Mouse (Mus musculus): ENCODE measurements around the gene Gm13124.
"Not testable (repeated sequence)": the region's sequence is repeated elsewhere in the genome, so short reads cannot be mapped to it uniquely, and the experiment has no call there.

The Gm13124 gene

DNA sequence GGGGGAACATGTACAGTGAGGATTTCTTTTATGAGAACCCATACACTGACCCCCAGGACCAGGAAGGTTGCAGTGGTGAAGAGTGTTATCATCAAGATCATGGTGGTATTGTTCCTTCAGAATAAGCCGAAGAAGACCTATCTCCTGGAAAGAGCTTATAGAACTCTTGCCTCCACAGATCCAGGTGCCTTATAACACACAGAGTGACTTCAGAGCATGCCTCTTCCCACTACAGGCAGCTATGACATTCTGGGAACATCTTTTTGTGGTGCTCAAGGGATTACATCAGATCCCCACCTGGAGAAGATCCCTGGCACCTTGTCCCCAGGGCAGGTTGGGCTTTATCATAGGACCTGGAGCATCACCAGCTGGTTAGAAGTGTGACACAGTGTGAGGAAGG lies at the start of gene Gm13124:
Gm13124 (minus strand) TSS at position 101 of the 400 bp plus-strand sequence.
- Histone ChIP-seq H3K9me3 (ENCODE audit: low read length) (no peaks in the 10 kb centered on the region), H3K27me3 (ENCODE audit: insufficient read depth, low read length) (no peaks in the 10 kb centered on the region), H3K4me1 (replicated peaks; ENCODE audit: low read depth, low read length) (no peaks in the 10 kb centered on the region), H3K4me3 (replicated peaks; ENCODE audit: low read length) (no peak within 1 kb of the TSS), H3K36me3 (ENCODE audit: insufficient read depth, low read length) (no peaks in the 10 kb centered on the region)
- TF ChIP-seq NANOG (IDR thresholded peaks at IDR 0.05; ENCODE audit: borderline replicate concordance, low read length) (no peak), POU5F1 (IDR thresholded peaks at IDR 0.05; ENCODE audit: borderline replicate concordance, low read length) (no peak), CTCF (conservative IDR thresholded peaks at IDR 0.05; ENCODE audit: low read length) (no peak)

- Histone ChIP-seq H3K36me3 (ENCODE audit: insufficient read depth, low read length) (no peaks in the 10 kb centered on the region), H3K9me3 (ENCODE audit: low read length) (no peaks in the 10 kb centered on the region), H3K4me3 (replicated peaks; ENCODE audit: low read length) (no peak overlapping the region), H3K4me1 (replicated peaks; ENCODE audit: low read depth, low read length) (no peaks in the 10 kb centered on the region), H3K27me3 (ENCODE audit: insufficient read depth, low read length) (no peaks in the 10 kb centered on the region)
- TF ChIP-seq POU5F1 (IDR thresholded peaks at IDR 0.05; ENCODE audit: borderline replicate concordance, low read length), result no peak
- no peak for TF ChIP-seq NANOG (IDR thresholded peaks at IDR 0.05; ENCODE audit: borderline replicate concordance, low read length)
- TF ChIP-seq CTCF (conservative IDR thresholded peaks at IDR 0.05; ENCODE audit: low read length), result no peak
Measured at GRCm38 (mm10) chr4:144614586-144614985, 49.7 kb upstream of the Gm13124 start.

GRCm38 (mm10) chr4:144613407-144613806 lies 48.5 kb upstream of the Gm13124 start, which contains the start of gene Aadacl4:
TSS of gene Aadacl4 (plus strand) at chr4:144613707.
- no peak for TF ChIP-seq CTCF (conservative IDR thresholded peaks at IDR 0.05; ENCODE audit: low read length)
- TF ChIP-seq POU5F1 (IDR thresholded peaks at IDR 0.05; ENCODE audit: borderline replicate concordance, low read length), result no peak
- TF ChIP-seq NANOG (IDR thresholded peaks at IDR 0.05; ENCODE audit: borderline replicate concordance, low read length), result no peak
- no peaks in the 10 kb centered on the region for H3K36me3 ChIP-seq (ENCODE audit: insufficient read depth, low read length)
- H3K9me3 ChIP-seq (ENCODE audit: low read length), result no peaks in the 10 kb centered on the region
- H3K4me3 ChIP-seq (replicated peaks; ENCODE audit: low read length), result no peak within 1 kb of the TSS
- H3K27me3 ChIP-seq (ENCODE audit: insufficient read depth, low read length), result no peaks in the 10 kb centered on the region
- H3K4me1 ChIP-seq (replicated peaks; ENCODE audit: low read depth, low read length), result no peaks in the 10 kb centered on the region

DNA sequence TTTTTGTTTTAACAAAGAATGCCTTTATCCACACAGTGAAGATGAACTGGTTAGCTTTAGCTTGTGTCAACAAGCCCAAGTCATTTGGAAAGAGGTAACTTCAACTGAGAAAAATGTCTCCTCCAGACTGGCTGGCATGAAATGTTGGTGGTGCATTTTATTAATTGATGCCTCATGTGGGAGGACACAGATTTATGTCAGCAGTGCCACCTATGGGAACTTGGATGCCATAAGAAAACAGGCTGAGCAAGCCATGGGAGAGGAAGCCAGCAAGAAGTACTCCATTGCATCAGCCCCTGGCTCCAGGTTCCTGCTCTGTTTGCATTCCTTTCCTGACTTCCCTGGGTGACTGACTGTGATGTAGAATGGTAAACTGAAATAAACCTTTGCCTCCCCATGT lies 27.9 kb upstream of the Gm13124 start:
- no peaks in the 10 kb centered on the region for H3K27me3 ChIP-seq (ENCODE audit: insufficient read depth, low read length)
- H3K9me3 ChIP-seq (ENCODE audit: low read length), result no peaks in the 10 kb centered on the region
- H3K4me1 ChIP-seq (replicated peaks; ENCODE audit: low read depth, low read length), result no peaks in the 10 kb centered on the region
- H3K36me3 ChIP-seq (ENCODE audit: insufficient read depth, low read length), result no peaks in the 10 kb centered on the region
- H3K4me3 ChIP-seq (replicated peaks; ENCODE audit: low read length), result no peak overlapping the region
- no peak for TF ChIP-seq POU5F1 (IDR thresholded peaks at IDR 0.05; ENCODE audit: borderline replicate concordance, low read length)
- TF ChIP-seq CTCF (conservative IDR thresholded peaks at IDR 0.05; ENCODE audit: low read length), result no peak
- TF ChIP-seq NANOG (IDR thresholded peaks at IDR 0.05; ENCODE audit: borderline replicate concordance, low read length), result no peak

GRCm38 (mm10) chr4:144586207-144586606 lies 21.3 kb upstream of the Gm13124 start:
- H3K36me3 ChIP-seq (ENCODE audit: insufficient read depth, low read length); H3K4me1 ChIP-seq (replicated peaks; ENCODE audit: low read depth, low read length); H3K4me3 ChIP-seq (replicated peaks; ENCODE audit: low read length); H3K9me3 ChIP-seq (ENCODE audit: low read length); H3K27me3 ChIP-seq (ENCODE audit: insufficient read depth, low read length): not testable (repeated sequence)

- Histone ChIP-seq H3K4me3 (replicated peaks; ENCODE audit: low read length) (no peak overlapping the region), H3K4me1 (replicated peaks; ENCODE audit: low read depth, low read length) (no peaks in the 10 kb centered on the region), H3K9me3 (ENCODE audit: low read length) (no peaks in the 10 kb centered on the region), H3K27me3 (ENCODE audit: insufficient read depth, low read length) (no peaks in the 10 kb centered on the region), H3K36me3 (ENCODE audit: insufficient read depth, low read length) (no peaks in the 10 kb centered on the region)
- TF ChIP-seq POU5F1 (IDR thresholded peaks at IDR 0.05; ENCODE audit: borderline replicate concordance, low read length) (no peak), NANOG (IDR thresholded peaks at IDR 0.05; ENCODE audit: borderline replicate concordance, low read length) (no peak), CTCF (conservative IDR thresholded peaks at IDR 0.05; ENCODE audit: low read length) (no peak)
Measured at GRCm38 (mm10) chr4:144567752-144568151, 2.8 kb upstream of the Gm13124 start.

- Histone ChIP-seq H3K4me1 (replicated peaks; ENCODE audit: low read depth, low read length) (no peaks in the 10 kb centered on the region), H3K36me3 (ENCODE audit: insufficient read depth, low read length) (no peaks in the 10 kb centered on the region), H3K4me3 (replicated peaks; ENCODE audit: low read length) (no peak overlapping the region), H3K9me3 (ENCODE audit: low read length) (no peaks in the 10 kb centered on the region), H3K27me3 (ENCODE audit: insufficient read depth, low read length) (no peaks in the 10 kb centered on the region)
- no peak for TF ChIP-seq CTCF (conservative IDR thresholded peaks at IDR 0.05; ENCODE audit: low read length)
- TF ChIP-seq NANOG (IDR thresholded peaks at IDR 0.05; ENCODE audit: borderline replicate concordance, low read length), result no peak
- no peak for TF ChIP-seq POU5F1 (IDR thresholded peaks at IDR 0.05; ENCODE audit: borderline replicate concordance, low read length)
Measured at GRCm38 (mm10) chr4:144561205-144561604, 3.7 kb downstream of the Gm13124 start.

GRCm38 (mm10) chr4:144559792-144560191 lies 5.1 kb downstream of the Gm13124 start:
- H3K36me3 ChIP-seq (ENCODE audit: insufficient read depth, low read length), result no peaks in the 10 kb centered on the region
- H3K4me3 ChIP-seq (replicated peaks; ENCODE audit: low read length), result no peak overlapping the region
- no peaks in the 10 kb centered on the region for H3K27me3 ChIP-seq (ENCODE audit: insufficient read depth, low read length)
- H3K9me3 ChIP-seq (ENCODE audit: low read length), result no peaks in the 10 kb centered on the region
- no peak for TF ChIP-seq POU5F1 (IDR thresholded peaks at IDR 0.05; ENCODE audit: borderline replicate concordance, low read length)
- TF ChIP-seq CTCF (conservative IDR thresholded peaks at IDR 0.05; ENCODE audit: low read length), result peak; percentile 50
- H3K4me1 ChIP-seq (replicated peaks; ENCODE audit: low read depth, low read length), result no peaks in the 10 kb centered on the region

GRCm38 (mm10) chr4:144551156-144551555 lies 13.8 kb downstream of the Gm13124 start:
- peak; percentile 100 for TF ChIP-seq CTCF (conservative IDR thresholded peaks at IDR 0.05; ENCODE audit: low read length)
- TF ChIP-seq POU5F1 (IDR thresholded peaks at IDR 0.05; ENCODE audit: borderline replicate concordance, low read length), result no peak
- TF ChIP-seq NANOG (IDR thresholded peaks at IDR 0.05; ENCODE audit: borderline replicate concordance, low read length), result no peak
- no peaks in the 10 kb centered on the region for H3K9me3 ChIP-seq (ENCODE audit: low read length)
- H3K36me3 ChIP-seq (ENCODE audit: insufficient read depth, low read length), result no peaks in the 10 kb centered on the region
- no peaks in the 10 kb centered on the region; the same call in 1 of the 2 replicates for H3K27me3 ChIP-seq (ENCODE audit: insufficient read depth, low read length)
- no peak overlapping the region for H3K4me3 ChIP-seq (replicated peaks; ENCODE audit: low read length)
- no peaks in the 10 kb centered on the region for H3K4me1 ChIP-seq (replicated peaks; ENCODE audit: low read depth, low read length)

- not testable (repeated sequence) for H3K4me3 ChIP-seq (replicated peaks; ENCODE audit: low read length); H3K36me3 ChIP-seq (ENCODE audit: insufficient read depth, low read length); H3K4me1 ChIP-seq (replicated peaks; ENCODE audit: low read depth, low read length); H3K27me3 ChIP-seq (ENCODE audit: insufficient read depth, low read length); H3K9me3 ChIP-seq (ENCODE audit: low read length)
Measured at GRCm38 (mm10) chr4:144545339-144545738, 19.6 kb downstream of the Gm13124 start.
